Mouse (Mus musculus): Measurements from ENCODE around the gene Ltbp1. TPM values are rescaled to one million over a fixed set of nuclear protein-coding genes. Genes with fewer than 3 reads are reported as not detected.

The Ltbp1 gene
- total RNA-seq (2021) = 1 to 10 TPM; 7.2 to 7.8 TPM
- long read RNA-seq, experiment 1, full-length matches to known transcripts = 1 of 6 reads
- long read RNA-seq, experiment 1, partial matches to known transcripts = 2 of 6 reads
- long read RNA-seq, experiment 1, other reads (novel, unspliced or antisense) = 3 of 6 reads
- long read RNA-seq, experiment 2, full-length matches to known transcripts = 1 of 3 reads
- long read RNA-seq, experiment 2, partial matches to known transcripts = 2 of 3 reads
- long read RNA-seq, experiment 2, other reads (novel, unspliced or antisense) = 0 of 3 reads

GRCm38 (mm10) chr17:75005281-75005684 is at the start of gene Ltbp1:
Gene Ltbp1, plus strand, starts transcription at chr17:75005568.
- peak; percentile 48 to 49 for DNase-seq (ENCODE audit: low spot score in 2 of 2)

GRCm38 (mm10) chr17:74959481-74960245 is 45.7 kb upstream of the Ltbp1 start:
- peak in 1 of 2 experiments; percentile 29 for DNase-seq (ENCODE audit: low spot score in 2 of 2)

DNA sequence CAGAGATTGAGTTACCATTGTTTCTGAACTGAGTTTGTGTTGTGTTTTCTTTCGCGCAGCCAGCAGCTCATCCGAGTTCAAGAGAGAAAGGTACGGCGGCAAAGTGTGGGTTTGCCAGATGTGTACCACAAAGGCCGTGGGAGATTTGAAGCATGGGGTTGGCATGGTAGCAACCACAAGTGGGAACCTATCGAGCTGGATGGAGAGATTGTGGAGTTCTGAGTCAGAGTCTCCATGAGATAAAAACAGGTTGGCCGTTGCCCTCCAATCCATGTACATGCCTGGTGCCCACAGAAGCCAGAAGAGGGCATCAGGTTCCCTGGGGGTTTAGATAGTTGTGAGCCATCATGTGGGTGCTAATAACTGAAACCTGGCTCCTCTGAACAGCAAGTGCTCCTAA is 42.1 kb upstream of the Ltbp1 start:
- DNase-seq (ENCODE audit: low spot score in 2 of 2) = no peak

DNA sequence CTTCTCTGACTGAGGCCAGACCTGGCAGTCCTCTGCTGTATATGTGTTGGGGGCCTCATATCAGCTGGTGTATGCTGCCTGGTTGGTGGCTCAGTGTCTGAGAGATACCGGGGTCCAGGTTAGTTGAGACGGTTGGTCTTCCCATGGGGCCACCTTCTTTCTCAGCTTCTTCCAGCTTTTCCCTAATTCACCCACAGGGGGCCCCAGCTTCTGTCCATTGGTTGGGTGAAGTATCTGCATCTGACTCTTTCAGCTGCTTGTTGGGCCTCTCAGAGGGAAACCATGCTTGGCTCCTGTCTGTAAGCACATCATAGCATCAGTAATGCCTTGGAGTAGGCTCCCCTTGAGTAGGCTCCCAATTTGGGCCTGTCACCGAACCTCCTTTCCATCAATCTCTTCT is 41.5 kb upstream of the Ltbp1 start:
- DNase-seq (ENCODE audit: low spot score in 2 of 2) = no peak

GRCm38 (mm10) chr17:74967298-74967848 is 38.0 kb upstream of the Ltbp1 start:
- DNase-seq (ENCODE audit: low spot score in 2 of 2) = no peak

- DNase-seq (ENCODE audit: low spot score in 2 of 2) = no peak
Observed at GRCm38 (mm10) chr17:74968152-74968712, 37.1 kb upstream of the Ltbp1 start.

DNA sequence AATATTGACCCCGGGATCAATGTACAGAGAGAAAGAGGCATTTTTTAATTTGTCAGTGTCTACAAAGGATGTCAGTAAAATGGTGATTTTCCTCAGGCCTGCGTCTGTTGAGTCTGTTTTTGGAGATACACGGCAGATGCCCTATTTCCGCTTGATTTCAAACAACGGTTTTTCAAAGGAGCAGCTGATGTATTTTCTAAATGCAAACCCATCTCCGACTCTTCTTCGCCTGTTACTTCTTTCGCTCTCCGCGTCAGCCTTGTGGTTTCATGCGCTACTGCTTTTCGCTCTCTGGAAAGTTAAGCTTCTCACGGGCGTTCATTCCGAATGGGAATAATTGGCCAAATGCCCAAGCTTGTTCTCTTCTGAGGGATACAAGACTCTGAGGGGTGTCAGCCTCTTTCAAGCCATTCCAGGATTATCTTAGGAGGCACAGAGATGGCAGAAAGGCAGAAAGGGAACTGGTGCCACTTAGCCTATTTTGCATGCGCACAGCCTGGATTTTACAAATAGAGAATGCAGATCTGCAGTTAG is 36.6 kb upstream of the Ltbp1 start:
- no peak for DNase-seq (ENCODE audit: low spot score in 2 of 2)

DNA sequence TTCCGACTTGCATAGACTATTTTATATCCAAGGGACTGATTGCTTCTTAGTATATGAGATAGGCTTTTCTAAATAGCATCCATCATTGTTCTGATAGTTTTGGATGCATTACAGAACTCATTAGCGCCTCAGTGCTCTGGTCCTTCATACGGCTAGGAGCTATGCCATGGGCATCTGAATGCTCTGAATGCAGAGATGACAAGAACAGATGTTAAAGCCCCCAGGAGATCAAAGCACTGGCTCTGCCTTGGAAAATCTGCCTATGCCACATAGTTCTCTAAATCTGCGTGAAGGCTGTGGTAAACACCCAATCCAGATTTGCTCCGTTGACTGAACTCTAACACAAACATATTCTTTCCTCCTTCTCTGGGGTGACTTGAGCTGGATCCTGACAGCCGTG is 30.2 kb upstream of the Ltbp1 start:
- no peak for DNase-seq (ENCODE audit: low spot score in 2 of 2)

- DNase-seq (ENCODE audit: low spot score in 2 of 2) = no peak
Observed at GRCm38 (mm10) chr17:74976167-74976985, 29.0 kb upstream of the Ltbp1 start.

GRCm38 (mm10) chr17:74979767-74980166 is 25.6 kb upstream of the Ltbp1 start:
- DNase-seq (ENCODE audit: low spot score in 2 of 2) = no peak

DNA sequence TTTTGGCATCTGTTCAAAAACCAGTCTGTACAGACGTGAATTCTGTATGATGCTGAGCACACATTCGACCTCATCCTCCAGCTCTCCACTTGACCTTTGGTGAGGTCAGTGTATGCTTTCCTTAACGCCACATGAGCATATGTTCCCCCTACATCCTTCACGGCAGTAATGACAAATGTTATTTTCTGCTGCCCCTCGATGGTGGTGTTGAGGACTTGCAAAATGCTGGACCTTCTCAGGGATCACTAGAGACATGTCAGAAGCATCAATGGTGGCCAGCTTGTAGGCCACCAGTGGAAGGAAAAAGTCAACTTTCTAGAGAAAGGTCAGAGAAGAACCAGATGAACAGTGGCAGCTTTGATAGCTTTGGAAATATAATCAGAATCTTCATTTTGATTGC is 23.7 kb upstream of the Ltbp1 start:
- DNase-seq (ENCODE audit: low spot score in 2 of 2) = no peak

DNA sequence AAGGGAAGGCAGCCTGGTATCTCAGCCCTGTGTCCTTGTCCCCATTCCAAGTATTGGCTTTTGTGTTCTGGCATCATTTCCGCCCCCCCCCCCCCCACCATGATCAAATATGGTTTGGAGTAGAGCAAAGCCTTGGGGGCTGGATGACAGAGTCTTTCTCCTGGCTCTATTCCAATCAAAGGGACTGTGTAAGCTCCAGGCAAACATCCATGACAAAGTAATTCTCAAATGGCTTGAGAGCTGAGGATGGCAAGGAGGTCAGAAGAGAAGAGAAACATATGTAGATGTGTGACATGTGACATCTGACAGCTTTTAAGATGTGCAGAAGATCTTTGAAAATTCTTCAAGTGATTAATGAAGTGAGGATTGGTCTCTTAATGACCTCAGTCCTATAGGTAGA is 22.5 kb upstream of the Ltbp1 start:
- no peak for DNase-seq (ENCODE audit: low spot score in 2 of 2)

DNA sequence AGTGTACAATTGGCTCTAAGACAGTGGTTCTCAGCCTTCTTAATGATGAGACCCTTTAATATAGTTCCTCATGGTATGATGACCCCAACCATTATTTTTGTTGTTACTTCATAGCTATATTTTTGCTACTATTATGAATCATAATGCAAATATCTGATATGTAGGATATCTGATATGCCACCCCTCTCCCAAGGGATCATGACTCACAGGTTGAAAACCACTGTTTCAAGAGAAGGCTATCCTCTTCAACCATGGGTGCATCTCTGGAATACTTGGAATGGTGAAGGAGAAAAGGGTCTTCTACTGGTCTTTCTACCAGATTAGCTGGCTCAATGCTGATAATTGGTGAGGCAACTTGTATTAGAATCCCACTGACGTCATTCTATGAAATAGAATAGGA is 21.3 kb upstream of the Ltbp1 start:
- no peak for DNase-seq (ENCODE audit: low spot score in 2 of 2)

- DNase-seq (ENCODE audit: low spot score in 2 of 2) = no peak
Observed at GRCm38 (mm10) chr17:74984681-74985080, 20.7 kb upstream of the Ltbp1 start.

DNA sequence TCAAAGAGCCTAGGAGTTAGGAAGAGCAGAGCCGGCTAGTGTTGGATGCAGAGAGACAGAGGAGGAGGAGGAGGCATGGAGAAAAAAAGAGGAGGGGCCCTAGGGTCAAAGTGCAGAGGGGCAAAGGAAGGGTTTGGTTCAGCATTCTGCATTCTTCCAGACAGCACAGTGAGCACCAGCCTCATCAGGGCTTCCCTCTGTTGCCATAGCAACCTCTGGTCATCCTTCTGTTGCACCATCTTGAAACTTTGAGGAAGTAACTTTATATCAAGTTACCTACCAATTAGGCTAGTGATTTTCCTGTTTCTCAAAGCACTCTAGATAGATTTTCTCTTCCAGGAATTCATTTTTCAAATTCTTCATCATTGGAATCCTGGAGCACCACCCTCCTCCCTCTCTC is 18.3 kb upstream of the Ltbp1 start:
- DNase-seq (ENCODE audit: low spot score in 2 of 2) = no peak

- DNase-seq (ENCODE audit: low spot score in 2 of 2) = no peak
Observed at GRCm38 (mm10) chr17:74989691-74990090, 15.7 kb upstream of the Ltbp1 start.

DNA sequence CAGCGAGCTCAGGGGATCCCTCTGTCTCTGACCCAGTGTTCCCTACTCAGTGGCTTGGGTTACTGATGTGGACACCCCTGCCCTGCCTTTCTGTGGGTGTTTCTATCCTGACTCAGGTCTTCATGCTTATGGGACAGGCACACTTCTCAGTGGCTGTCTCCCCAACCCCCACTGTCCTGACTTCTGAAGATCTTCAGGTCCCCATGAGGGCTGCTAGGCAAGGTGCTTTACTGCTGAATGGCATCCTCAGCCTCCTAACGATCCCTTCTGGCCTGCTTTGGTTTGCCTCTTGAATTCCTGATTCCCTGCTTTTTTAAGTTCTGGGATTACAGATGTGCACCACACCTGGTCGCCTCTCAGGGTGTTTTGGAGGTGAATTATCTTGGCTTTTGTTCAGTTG is 14.8 kb upstream of the Ltbp1 start:
- no peak for DNase-seq (ENCODE audit: low spot score in 2 of 2)

DNA sequence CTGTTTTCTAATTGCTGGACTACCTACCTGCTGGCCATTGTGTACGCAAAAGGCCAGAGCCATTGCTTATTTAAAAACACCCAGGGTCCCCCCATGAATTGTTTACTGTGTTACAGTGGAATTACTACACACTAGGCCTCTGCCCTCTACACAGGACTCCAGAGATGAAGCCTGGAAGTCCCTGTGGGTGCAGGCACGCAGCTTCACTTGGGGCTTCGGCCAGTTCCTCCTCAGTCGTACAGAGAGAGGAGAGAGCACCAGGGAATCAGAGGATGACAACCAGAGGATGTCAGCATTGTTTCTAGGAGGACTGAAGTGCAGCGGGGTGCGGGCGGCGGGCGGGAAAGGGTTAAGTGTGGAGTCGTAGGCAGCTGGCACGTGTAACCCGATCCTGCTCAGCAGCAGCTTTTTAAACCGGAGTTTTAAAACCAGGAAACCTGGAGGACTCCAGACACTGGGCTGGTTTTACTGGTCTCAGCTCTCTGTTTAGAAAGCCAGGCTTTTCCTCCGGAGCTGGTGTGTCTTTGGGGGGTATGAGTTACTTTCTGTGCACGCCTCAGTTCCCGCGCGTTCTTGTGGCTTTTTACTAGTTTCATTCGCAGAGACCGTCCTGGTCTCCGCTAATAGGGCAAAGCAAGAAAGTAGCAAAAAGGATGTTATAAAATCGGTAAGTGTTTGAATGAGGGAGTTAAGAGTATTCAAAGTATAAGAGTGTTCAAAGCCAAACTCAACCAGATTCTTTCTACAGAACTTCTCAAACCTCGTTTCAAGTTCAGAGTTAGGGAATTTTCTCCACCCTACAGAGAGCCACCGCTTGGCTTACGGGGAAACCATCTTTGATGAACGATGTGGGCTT is 11.4 kb upstream of the Ltbp1 start:
- DNase-seq (ENCODE audit: low spot score in 2 of 2) = no peak

DNA sequence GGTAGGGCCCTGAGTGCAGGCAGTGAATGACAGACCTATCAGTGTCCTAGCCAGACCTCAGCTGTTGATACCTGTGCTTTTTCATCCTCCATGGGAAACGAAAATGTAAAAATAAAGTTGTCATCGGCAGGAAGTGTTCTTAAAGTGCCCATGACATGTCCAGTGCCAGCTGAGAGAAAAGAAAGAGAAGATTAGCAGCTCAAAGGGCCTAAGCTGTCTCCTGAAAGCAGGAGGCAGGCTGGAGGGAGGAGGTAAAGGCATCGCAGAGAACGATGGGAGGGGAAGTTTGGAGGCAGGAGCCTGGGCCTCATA is 10.8 kb upstream of the Ltbp1 start:
- no peak for DNase-seq (ENCODE audit: low spot score in 2 of 2)

GRCm38 (mm10) chr17:74995266-74995665 is 10.1 kb upstream of the Ltbp1 start:
- DNase-seq (ENCODE audit: low spot score in 2 of 2) = no peak
